Mouse (Mus musculus) heart, postnatal 0 days (tissue): ENCODE data around the gene Asf1b.

ENCODE experiments used
- CTCF ChIP-seq: IDR thresholded peaks from 2 replicates; pipeline ENCODE4 v1.5.1; 2016; ENCODE audit warnings: antibody characterized with exemption, control low read depth, low read depth
- EP300 ChIP-seq: IDR thresholded peaks from 2 replicates; pipeline ENCODE4 v1.6.1; 2016; ENCODE audit warnings: antibody characterized with exemption, low read depth

DNA sequence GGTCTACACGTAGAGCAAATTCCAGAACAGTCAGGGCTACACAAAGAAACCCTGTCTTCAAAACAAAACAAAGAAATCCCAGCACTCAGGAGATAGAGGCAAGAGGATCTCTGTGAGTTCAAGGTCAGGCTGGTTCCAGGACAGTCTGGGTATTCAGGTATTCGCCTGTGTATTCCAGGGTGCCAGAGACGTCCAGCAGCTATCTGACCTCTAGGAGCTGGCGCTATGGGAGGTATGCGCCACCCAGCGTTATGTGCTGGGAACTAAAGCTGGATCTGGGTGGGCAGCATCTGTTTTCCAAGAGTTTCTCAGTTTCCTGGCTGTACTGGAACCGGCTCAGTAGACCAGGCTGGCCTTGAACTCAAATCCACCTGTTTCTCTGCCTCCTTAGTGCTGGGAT, 53.1 kb downstream of the Asf1b start:
- no peak for TF ChIP-seq EP300
- peak; percentile 42 for TF ChIP-seq CTCF
